Mouse (Mus musculus) WW6 (cell line): Measurements from ENCODE around the gene Psma4.
A peak's percentile ranks its signal among the peaks of the same experiment; 100 is the strongest.
"Not testable (repeated sequence)": the region's sequence is repeated elsewhere in the genome, so short reads cannot be mapped to it uniquely, and the experiment has no call there.

ENCODE experiments used
- DNase-seq: peaks from one replicate; pipeline ENCODE4 v3.0.0-alpha.2; 2013; ENCODE audit warnings: low read depth, low spot score

Gene Psma4

DNA sequence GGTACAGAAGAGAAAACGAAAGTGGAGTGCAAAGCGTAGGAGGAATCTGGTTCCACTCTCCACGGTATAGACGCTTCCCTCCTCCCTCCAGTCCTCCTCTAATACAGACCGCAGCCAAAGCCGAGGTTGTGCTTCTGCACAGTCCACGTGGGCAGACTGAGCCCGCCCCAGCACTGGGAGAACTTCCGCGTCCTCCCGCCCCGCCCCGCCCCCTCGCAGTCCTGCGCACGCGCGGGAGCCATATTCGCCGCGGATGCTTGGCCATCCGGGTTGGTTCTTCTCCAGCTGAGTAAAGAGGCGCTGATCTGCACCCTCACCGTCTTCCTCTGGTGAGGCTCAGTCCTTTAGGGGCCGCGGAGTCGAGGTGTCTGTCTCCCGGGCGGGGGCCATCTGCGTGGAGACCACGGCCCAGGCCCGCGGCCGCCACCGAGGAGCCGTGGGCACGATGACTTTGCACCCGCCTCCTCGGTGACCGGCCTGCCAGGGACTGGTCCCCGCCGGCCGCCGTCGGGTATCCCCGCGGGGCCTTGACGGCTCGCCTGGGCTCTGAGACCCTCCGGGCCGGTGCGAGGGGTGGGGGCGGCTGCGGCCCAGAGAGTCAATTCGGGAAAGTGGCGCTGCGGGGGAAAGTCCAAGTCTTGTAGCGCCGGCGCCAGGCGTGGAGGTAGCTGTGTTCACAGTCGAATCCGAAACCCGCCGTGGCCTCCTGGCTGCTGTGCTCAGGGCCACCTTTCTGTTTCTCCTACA, at the start of gene Psma4, which contains the start of gene AY074887:
TSS of gene Psma4 (plus strand) at position 216 of the 747 bp plus-strand sequence.
TSS of gene AY074887 (minus strand) at position 424 of the 747 bp plus-strand sequence.
- peak; percentile 73 for DNase-seq

DNA sequence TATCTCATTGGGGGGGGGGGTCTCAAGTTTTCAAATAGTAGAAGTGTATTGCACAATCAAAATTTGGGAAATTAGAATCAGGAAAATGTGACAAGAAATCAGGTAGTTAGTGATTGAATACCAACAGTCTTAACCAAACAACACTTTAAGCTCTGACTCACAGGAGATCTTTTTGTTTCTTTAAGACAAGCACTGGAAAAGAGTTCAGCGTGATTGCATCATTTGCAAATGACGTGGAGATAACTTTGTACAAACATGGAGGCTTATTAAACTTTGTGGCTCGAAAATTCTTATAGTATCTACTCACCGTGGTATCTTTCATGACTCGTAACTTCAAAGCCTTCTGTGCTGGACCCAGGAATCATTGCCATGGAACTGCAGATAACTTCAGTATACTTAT, 41.1 kb upstream of the Psma4 start:
- no peak for DNase-seq

DNA sequence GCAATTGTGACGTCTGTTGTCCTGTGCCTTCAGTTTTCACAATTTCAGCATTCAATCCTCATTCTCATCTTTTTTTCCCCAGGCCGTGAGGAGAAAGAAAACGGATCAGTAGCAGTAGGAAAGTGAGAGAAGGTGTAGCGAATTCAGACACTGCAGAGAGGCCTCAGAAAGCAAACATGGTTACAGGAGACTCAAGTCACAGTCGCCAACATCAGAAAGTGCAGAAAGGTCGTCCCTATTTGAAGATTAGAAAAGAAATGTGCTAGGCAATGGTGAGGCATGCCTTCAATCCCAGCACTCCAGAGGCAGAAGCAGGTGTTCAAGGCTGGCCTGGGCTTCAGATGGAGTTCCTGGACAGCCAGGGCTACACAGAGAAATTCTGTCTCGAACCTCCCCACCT, 35.0 kb upstream of the Psma4 start:
- DNase-seq, result no peak

DNA sequence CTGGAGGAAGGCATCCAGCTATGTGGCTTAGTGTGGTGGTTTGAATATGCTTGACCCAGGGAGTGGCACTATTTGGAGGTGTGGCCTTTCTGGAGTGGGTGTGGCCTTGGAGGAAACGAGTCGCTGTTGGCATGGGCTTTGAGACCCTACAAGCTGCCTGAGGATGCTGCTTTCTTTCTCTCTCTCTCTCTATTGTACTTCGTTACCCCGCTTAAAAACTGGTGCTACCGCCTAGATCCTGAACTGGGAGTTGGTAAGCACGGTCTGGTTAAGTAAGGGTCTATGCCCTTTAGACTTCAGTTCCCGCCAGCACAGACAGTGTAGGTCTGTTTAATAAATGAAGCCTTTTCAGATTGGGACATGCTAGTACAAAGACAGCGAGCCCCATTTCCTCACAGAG, 34.2 kb upstream of the Psma4 start:
- no peak for DNase-seq

DNA sequence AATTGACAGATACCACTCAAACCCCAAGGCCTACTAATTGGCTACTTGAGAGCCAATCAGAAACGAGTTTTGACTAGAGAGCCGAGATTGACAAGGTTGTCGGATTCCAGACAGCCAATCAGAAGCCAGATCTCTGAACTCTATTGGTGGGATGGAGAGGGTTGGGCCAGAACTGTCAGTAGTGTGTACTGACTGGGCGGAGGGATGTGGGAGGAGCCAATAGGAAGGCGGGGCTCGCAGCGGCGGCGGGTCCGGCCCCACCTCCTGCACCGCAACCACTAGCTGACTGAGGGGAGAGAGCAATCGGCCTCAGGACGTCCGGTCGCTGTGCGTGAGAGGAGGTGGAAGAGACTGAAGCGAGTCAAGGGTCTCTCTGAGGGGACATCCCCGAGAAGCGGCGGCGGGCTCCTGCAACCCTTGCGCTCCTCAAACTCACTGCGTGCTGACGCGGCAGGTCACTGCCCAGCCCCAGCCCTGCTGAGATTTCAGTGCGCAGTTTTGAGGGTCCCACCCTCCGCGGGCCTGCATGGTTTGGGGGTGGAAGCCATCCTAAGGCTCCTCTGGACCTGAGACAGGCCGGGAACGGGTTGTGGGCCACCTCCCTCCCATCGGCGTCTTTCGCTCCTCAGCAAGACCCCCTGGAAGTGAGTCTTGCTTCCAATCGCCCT, 33.4 kb upstream of the Psma4 start, which contains the start of gene Hykk:
TSS of gene Hykk (plus strand) at position 274 of the 668 bp plus-strand sequence.
- DNase-seq, result peak; percentile 86

DNA sequence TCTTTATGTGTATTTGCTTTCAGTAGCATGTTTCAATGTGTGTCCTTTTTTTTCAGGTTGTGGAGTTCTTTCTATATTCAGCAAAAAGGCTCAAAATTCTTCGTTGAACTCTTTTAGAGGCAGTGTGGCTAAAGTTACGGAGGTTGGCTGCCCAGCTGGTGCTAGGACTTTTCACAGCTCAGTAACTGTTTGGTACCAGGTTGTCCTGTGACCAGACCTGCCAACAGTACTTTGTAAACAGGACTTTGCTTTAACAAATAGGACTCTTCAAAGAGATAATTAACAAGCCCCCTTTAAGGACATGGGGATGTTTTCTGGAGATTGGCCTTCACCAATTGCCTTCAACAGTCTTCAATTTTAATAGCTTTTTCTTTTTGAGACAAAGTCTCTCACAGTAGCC, 32.4 kb upstream of the Psma4 start:
- DNase-seq, result no peak

DNA sequence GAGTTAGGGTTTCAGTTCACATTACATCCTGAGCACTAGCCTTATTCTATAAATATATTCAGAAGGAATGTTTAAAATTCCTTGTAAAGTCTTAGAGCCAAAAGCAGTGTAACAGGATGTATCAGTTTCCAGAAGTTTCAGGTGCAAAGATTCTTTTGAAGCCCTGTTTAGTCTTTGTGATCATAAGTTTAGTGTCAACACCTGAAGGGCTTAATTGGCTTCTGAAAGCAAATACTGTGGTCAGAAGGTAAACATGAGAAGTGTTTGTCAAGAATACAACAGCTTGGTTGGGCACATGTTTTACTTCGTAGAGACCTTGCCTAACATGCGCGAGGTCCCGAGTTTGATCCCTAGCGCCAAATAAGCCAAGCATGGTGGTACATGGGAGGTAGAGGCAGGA, 31.8 kb upstream of the Psma4 start:
- DNase-seq, result no peak

DNA sequence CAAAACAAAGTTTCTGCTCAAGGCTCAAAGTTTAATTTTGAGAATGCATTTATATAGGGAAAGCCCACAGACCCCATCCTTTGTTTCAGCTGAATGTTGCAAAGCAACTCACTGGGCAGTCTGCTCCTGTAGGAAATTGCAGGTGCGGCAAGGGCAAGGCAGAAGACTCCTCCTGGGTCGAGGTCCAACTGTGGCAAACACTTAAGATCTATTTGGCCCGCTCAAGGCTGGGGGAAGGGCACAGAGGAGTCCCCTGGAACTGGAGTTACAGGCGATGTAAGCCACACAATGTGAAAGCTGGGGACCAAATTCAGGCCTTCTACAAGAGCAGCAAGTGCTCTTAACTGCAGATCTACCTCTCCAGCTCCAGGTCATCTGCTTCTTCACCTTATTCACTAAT, 30.6 kb upstream of the Psma4 start:
- no peak for DNase-seq

DNA sequence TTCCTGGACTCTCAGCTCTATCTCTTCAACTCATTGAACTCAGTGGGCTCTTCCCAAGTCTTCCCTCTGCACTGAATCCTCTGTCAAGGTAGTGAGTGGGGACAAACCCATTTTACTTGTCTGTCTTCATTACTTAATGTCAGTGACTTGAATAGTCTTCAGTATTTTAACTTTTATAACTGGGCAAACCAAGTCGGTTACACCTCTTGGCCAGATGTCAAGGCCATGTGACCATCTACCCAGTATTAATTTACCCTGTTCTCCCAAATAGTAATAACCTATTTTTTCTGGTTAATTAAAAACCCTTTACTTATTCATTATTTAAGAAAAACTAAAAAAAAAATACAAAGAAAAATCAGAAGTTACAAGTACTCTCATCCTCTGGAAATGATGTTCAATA, 19.8 kb upstream of the Psma4 start:
- DNase-seq, result no peak

DNA sequence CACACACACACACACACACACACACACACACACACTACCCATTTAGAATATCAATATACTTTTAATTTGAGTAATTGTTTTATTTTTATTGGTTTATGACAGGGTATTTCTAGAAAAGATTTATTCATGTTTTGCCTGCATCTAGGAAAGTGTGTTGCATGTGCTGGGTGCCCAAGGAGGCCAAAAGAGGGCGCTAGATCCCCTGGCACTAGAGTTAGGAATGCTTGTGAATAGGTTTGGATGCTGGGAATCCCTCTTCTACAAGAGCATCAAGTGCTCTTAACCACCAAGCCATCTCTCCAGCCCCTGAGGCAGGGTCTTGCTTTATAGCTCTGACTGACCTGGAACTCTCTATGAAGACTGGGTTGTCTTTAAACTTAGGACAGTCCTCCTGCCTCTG, 18.8 kb upstream of the Psma4 start:
- no peak for DNase-seq

DNA sequence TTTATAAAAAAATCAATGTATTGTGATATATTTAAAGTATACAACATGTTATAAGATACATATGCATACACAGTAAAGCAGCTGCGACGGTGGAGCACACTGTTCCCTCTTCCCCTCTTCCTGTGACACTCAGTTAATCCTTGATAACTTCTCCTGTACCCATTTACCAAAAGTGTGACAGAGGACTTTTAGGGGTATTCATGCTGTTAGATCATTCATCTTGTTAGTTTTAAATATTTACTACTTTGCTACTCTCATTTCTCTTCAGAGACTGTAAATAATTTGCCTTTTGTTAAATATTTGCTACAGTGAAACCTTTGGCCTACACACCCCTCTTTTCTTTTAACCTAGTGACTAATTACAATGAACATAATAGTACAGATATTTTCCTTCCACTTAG, 18.2 kb upstream of the Psma4 start:
- no peak for DNase-seq

DNA sequence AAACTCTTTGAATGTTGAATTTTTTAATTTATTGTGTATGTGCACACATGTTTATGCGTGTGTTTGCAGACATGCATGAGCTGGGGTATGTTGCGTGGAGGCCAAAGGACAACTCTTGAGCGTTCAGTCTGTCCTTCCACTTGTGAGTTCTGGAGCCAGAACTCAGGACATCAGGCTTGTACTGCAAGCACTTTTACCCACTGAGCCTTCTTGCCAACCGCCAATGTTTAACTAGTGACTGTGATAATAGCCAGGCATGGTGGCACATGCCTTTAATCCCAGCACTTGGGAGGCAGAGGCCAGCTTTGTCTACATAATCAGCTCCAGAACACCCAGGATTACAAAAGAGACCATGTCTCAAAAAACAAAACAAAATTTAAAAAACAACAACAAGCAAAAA, 8.5 kb upstream of the Psma4 start:
- DNase-seq, result no peak

DNA sequence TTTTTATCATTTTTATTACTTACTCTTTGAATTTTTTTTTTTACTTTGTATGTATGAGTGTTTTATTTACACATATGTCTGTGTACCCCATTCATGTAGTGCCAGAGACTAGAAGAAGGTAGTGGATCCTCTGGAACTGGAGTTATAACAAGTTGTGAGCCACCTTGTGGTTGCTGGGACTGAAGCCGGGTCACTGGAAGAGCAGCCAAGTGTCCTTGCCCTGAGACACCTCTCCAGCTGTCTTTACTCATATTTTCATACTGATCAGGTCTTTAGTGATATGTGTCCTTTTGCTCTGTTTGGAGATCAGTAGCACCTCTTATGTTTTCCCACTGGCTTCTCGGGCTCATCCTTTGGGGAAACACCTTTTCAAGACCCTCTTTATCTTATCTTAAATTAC, 6.1 kb upstream of the Psma4 start:
- DNase-seq, result no peak

DNA sequence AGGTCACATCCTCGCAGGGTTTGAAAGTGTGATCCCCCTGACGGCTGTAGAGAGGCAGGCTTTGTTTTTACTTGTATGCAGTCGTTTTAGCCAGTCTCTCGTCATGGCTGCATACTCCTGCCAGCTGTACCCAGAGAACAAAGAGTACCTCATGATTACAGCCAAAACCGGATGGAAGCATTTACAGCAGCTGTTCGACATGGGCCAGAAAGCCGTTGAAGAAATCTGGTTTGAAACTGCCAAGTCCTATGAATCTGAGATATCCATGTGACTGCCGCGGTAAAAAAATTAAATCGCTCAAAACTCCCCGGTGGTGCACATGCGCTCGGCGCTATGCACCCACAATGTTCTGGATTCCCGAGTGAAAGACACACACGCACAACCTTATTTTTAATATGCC, 4.3 kb upstream of the Psma4 start:
- DNase-seq, result no peak

DNA sequence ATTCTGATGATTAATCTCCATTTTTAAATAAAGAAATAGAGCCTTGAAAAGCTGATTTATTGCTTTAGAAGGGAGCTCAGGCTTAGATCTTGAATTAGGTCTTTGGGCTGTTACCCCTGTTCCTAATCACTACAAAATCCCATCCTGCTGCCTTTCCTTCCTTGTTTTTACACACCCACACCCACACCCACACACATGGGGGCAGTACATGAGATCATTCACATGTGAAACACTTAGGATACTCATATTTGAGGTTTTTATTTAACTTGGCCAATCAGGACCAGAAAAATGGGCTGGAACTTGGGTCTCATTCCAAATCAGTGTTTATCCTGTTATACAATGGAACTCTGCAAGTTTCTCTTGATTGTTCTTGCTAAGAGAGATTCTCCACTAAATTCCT, 1.1 kb upstream of the Psma4 start:
- DNase-seq, result no peak

DNA sequence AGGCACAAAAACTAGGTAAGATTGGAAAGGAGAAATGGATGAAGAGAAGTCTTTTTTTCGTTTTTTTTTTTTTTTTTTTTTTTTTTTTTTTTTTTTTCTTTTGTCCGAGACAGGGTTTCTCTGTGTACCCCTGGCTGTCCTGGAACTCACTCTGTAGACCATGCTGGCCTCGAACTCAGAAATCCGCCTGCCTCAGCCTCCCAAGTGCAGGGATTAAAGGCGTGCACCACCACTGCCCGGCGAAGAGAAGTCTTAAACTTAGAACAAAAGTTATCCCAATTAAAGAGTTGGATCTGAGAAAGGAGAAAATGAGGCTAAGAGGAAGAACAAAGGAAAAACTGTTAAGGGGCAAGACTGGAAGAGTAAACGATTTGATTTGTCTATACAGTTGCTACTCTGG, 428 bp upstream of the Psma4 start:
- DNase-seq, result not testable (repeated sequence)

DNA sequence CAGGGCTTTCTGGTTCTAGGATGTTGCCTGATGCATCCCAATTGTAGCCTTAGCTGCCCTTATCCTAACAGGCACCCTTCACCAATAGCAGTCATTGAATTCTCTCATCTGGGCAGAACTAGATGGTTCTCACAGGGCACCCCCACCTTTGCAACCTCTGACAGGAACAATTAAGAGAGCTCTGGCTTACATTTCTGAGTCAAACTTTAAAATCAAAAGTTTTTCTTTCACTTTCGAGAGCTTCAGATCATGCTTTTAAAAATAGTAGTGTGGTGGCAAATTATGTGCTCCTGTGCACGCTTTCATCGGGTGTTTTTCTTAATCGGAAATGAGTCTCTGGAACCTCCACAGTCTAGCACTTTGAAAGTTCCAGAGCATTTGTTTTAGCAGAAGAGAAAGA, 10.5 kb downstream of the Psma4 start:
- DNase-seq, result no peak

DNA sequence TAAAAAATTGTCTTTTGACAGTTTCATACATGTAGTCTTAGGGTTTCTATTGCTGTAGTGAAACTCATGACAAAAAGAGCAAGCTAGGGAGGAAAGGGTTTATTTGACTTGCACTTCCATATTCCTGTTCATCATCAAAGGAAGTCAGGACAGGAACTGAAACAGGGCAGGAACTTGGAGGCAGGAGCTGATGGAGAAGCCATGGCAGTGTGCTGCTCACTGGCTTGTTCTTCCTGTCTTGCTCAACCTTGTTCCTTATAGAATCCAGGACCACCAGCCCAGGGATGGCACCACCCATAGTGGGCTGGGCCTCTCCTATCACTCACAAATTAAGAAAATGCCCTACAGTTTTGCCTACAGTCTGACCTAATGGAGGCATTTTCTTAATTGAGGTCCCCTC, 13.1 kb downstream of the Psma4 start:
- DNase-seq, result no peak

DNA sequence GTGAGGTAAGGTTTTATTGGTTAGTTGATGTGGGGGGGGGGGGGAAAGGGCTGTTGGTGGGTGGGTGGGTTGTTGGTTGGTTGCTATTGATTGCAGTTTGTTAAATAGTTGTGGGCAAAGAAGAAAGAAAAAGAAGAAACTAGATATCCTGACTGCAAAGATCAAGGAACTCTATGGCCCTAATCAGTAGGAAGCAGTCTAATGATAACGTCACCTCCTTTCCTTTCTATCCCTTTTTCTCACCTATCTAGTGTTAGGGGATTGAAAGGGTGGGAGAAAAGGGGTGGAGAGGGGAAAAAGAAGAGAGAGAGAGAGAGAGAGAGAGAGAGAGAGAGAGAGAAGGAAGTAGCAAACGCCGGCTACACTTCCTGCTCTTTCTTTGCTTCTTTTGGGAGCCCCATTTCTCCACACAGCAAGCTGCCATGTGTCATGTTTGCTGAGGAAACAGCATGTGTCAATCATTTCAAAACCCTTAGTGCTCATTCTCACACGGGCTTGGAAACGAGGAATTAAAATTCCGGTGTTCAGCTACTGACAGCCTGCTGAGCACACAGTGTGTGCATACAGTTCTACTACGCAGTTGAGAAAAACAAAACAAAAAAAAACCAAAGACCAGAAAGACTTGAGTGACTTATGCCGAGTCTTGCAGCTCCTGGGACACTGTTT, 19.5 kb downstream of the Psma4 start:
- no peak for DNase-seq

DNA sequence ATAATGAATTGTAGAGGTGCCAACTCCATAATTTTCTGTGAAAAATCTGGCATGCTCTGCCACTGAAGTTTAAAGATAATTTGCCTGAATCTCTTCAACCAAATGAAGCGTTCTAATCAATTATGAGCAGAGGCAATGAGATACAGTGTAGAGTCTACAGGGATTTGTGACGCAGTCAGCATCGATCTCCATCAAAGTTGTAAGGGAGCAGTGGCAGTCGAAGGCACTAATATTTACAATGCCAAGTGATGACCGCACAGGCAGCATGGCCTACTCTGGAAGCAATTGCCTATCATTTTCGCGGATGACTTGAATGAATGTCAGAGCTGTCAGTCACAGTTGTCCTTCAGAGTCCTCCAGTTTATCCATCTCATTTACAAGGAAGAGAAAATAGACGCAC, 30.1 kb downstream of the Psma4 start, which contains the start of gene Chrna5:
TSS of gene Chrna5 (plus strand) at position 207 of the 400 bp plus-strand sequence.
- no peak for DNase-seq

DNA sequence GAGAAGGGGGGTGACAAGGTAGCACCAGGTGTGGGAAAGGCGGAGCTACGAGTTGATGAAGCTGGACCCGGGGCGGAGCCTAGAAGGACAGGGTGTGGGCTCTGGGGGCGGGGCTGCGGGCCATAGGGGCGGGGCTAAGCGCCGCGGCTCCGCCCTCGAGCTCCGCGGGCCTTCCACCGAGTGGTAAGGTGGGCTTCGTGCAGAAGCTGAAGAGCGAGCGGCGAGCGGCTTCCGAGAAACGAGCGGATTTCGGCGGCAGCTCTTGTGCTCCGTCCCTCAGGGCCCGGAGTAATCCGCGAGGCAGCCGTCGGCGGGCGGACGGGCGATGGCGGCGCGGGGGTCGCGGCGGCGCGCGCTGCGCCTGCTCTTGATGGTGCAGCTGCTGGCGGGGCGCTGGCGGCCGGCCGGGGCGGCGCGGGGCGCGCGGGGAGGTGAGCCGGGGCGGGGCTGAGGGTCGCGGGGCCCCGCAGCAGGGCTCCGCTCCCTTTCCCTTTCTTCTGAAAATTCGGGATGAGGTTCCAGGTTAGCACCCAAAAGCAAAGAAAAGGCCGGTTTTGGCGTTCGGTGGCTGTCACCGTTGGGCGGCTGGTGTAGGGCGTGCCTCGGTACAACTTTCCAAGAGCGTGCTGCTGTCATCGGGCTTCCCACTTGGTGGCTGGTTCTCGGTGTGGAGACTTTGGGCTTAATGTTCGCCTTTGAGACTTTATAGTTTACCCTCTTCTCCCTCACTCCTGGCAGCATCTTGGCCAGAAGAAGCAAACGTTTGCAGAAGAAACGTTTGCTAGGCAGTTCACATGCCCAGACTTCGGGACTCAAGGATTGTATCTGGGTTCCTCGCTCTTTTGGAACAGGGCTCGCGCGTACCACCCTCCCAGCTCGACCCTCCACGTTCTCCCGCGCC, 31.0 kb downstream of the Psma4 start:
- peak; percentile 49 for DNase-seq

DNA sequence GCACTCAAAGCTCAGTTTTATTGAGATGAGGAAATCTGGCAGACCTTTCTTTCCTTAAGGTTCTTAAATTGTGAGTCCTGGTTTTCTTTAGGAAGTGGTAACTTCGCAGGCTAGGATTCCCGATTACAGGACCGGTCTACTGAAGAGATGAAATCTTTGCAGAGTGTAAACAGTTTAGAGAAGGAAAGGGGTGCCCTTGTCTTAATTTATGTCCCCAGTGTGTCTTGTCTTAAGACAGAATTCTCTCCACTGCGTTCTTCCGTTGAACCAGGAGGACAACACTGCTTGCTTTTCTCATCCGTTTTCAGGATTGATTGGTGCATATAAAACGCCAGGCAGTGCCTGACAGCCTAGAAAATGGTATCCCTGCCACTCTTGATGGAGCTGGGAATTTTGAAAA, 31.8 kb downstream of the Psma4 start:
- DNase-seq, result no peak
